Mouse (Mus musculus) urinary bladder, postnatal 10 days (tissue): ENCODE results near the gene Icam2.

ENCODE experiments used
- DNase-seq: peaks from one replicate; pipeline ENCODE4 v3.0.0; 2022; ENCODE audit warnings: low spot score

The Icam2 gene

DNA sequence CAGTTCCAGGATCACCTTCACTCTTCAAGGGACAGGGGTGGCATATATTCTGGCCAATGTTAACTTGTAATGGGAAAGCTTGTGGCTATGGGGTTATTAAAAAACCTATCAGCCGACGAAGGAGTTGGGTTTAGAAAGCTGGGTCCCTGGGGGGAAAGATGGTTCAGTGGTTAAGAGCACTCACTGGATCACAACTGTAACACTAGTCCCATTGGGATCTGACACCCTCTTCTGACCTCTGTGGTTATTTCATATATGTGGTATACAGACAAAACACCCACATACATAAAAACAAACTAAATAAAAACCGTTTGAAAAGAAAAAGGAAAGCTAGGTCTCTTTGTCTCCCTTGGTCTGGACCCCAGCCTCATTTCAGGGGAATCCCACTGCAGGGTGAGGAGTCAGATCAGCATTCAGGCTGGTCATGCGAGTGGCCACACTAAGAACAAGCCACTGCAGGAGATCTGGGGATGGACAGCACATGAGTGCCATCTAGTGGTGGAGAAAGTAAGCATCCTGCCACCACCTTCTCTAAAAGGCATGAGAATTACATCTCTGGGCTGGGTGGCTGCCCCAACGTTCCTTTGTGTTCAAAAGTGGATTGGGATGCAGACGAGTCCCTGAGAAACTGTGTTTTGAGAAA is 3.8 kb upstream of the Icam2 start:
- no peak for DNase-seq

- no peak for DNase-seq
These were observed 2.9 kb upstream of the Icam2 start for GRCm38 (mm10) chr11:106390757-106391156.

- no peak for DNase-seq
These were observed 1.7 kb upstream of the Icam2 start for GRCm38 (mm10) chr11:106389611-106390010.

DNA sequence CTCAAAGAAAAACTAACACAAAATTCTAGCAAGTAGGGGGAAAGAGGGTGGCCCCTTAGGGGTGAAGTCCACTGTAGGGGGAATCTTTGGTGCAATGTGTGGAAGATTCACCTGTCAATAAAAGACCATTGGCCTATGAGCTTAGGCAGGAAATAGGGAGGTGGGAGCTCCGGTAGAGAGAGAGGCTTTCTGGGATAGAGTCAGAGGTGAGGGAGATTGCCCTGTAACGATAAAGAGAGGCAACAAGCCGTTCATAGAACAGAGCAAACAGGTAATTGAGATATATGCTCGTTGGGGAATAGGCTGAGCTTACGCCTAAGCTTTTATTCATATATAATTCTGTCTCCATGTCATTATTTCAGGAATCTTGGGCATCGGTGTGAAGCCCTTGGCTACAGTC is 855 bp downstream of the Icam2 start:
- no peak for DNase-seq

GRCm38 (mm10) chr11:106386409-106386808 is 1.5 kb downstream of the Icam2 start:
- no peak for DNase-seq

- DNase-seq, result no peak
These were observed 4.7 kb downstream of the Icam2 start for GRCm38 (mm10) chr11:106383051-106383790.

GRCm38 (mm10) chr11:106382424-106382823 is 5.5 kb downstream of the Icam2 start:
- DNase-seq, result no peak

- DNase-seq, result no peak
These were observed 6.0 kb downstream of the Icam2 start for GRCm38 (mm10) chr11:106381883-106382282.

DNA sequence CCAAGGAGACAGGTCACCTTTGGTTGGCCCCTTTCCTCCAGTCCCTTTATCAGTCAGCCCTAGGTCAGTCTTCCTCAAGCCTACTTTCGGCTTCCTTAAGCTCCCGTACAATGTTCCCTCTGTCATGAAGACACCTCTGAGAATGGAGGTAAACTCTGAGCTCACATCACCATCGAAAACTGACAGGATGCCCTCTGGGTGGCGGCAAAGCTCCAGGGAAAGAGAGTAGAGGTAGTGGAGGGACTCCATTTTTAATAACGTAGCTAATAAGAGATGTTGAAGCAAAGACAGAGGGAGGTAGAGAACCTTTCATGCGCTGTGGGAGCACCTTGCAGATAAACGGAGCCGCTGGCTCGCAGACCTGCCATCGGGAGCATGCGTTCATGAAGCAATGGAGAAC is 6.9 kb downstream of the Icam2 start:
- no peak for DNase-seq

- no peak for DNase-seq
These were observed 12.9 kb downstream of the Icam2 start for GRCm38 (mm10) chr11:106374979-106375378.

DNA sequence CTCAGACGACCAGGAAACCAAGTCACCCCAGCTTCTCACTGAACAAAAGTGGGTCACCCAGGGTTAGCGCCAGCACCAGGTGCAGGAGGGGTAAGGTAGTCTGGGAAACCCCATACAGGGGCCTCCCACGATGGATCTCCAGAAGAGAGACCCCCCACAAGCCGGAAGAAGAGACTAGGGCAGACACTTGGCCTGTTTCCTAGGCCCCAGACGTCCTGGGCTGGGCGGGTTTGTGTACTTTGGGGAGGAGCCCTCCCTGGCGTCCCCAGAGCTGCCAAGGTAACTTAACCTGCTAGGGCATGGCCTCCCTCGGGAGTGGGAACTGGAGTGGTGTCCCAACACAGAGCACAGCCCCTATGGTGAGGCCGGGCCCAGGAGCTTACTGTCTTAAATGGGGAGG is 13.3 kb downstream of the Icam2 start:
- no peak for DNase-seq

- no peak for DNase-seq
These were observed 13.9 kb downstream of the Icam2 start for GRCm38 (mm10) chr11:106373998-106374397.

DNA sequence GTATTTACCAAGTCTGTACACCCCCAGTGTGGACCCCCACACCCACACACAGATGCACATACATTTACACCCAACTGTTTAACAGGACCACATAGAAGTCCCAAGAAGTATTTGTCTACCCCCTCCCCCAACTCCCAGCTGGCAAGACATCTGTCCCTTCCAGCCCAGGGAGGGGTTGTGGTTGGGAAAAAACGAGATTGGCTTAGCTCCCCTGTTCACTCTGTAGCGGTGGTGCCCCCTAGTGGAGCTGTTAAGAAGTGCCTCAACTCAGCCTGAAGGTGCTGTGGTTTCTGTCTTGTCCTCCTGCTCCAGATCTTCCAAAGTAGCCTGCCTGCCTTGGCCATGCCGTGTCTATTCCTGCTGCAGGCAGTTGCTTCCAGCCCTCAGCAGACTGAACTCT is 21.6 kb downstream of the Icam2 start:
- peak; percentile 37 for DNase-seq

DNA sequence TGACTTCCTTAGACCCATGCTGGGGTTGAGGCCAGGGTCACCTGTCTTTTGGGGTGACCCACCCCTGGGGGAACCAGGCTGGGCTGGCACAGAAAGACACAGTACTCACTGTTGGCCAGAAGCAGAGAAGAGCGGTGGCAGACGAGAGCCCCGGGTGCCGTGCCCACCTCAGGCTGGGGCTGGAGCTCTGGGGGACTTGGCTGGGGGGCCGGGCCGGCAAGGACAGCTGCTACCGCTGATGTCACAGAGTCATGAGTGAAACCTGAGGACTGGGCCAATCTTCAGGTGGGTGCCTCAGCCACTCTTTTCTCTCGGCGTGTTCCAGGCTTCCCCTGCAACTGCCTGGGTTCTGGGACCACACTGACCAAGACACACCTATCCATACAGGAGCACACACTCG is 22.5 kb downstream of the Icam2 start, which contains the start of gene Prr29:
Gene Prr29 (plus strand): TSS at position 107 of the 400 bp plus-strand sequence.
- DNase-seq, result no peak

DNA sequence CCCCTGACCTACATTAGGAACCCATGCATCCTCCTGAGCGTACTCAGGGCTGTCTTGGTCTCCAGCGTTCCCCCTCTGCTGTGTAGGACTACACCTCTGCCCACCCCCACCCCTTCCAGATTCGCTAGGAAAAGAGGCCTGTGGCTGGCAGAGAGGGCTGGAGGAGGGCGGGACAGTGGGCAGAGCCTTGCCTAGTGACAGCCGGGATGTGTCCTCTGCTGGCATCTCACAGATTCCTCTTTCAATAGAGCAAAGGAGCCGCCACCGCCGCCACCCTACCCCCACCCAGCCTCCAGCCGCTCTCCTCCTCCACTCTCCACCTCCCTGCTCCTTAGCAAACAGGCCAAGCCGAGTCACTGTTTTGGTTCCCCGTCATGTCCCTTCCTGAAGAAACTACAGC is 23.2 kb downstream of the Icam2 start:
- DNase-seq, result no peak

GRCm38 (mm10) chr11:106359350-106359749 is 28.5 kb downstream of the Icam2 start:
- DNase-seq, result no peak

GRCm38 (mm10) chr11:106355382-106356128 is 32.3 kb downstream of the Icam2 start:
- DNase-seq, result no peak

DNA sequence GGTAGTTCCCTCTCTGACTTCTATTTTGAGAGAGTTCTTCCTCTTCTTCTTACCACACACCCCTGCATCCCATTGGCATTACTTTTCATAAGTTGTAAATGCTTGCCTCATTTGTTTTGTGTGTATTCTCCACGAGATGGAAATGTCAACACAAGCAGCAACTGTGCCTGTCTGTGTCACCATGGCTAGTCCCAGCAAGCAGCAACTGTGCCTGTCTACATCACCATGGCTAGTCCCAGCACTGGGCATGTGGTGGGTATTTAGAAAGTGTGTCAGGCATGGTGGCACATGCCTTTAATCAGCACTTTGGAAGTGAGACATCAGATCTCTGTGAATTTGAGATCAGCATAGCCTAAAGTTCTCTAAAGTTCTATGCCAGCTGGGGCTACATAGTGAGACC is 33.7 kb downstream of the Icam2 start:
- DNase-seq, result no peak

- DNase-seq, result no peak
These were observed 34.7 kb downstream of the Icam2 start, which contains the start of gene Scn4a for GRCm38 (mm10) chr11:106353188-106353587. TSS of gene Scn4a (minus strand) at chr11:106353288.

GRCm38 (mm10) chr11:106351941-106352340 is 35.9 kb downstream of the Icam2 start:
- DNase-seq, result no peak

DNA sequence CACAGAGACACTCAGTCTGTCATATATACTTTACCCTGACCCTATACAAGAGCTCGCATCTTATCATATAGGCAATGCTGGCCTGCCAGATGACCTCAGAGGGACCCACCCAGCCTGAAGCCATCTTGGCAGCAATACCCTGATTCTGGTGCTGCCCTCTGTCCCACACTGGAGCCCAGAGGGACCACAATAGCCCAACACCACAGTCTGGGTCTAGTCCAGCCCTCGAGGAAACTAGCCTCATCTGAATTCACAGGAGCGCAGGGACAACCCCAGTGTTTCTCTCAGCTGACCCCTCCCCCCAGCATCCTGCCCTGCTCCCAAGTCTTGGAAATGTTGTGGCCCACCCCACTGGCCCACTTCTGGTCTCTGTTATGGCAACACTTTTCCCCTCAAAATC is 36.6 kb downstream of the Icam2 start:
- DNase-seq, result no peak

DNA sequence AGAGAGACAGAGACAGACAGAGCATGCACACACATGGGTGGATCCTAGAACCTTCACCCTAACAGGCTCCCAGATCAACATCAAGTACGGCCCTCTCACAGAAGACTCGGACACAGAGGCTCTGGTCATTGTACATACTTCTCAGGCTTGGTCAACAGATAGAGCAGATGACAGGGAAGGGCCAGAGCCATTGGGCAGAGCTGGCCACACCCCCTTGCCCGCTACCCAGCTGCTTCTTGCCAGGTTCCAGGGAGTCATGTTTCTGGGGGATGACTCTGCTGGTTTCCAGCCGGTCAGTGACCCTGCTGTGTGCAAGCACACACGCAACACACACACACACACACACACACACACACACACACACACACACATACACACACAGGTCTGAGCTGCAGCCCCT is 37.0 kb downstream of the Icam2 start:
- DNase-seq, result no peak

DNA sequence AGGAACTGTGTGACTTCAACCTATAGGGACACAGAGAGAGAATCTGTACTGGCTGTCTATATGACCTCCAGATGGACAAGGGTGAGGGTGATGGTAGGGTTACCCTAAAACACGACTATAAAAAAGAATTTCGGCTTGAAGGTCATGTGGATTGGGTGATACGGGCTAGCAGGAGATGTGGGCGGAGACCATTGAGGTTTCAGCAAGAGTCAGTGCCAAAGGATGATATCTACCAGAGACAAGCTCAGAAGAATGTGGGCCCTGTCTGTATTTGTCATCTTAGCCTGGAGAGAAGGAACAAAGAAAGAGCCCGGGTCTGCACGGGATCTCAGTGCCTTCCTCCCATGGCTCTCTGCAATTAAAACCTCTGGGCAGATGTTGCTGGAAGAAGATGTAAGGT is 38.1 kb downstream of the Icam2 start:
- no peak for DNase-seq
